Mouse (Mus musculus): ENCODE measurements at regions not wholly inside any gene's neighbourhood (a gene's known extent, or its start where the extent isn't known, plus 50 kb on each side); places are given as distances from the start of the nearest gene placed in this dataset.

DNA sequence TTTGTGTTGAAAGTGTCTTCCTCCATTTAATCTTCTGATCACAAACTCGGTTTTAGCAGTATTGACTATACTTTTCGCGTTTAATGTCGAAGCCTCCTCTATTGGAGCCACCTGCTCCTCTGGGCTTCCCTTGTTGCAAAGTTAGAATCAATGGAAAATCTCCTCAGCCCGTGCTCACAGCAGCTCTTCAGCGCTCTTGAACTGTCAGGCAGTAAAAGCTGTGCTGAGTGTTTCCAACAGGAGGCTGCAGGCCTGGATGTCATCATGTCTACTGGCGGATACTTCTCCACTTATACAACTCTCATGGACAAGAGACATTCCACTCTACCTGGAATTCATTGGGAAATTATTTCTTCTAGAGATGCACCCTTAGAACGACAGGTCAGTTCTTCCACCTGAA is 380.4 kb upstream of the Crim1 start:
- no peak for DNase-seq (ENCODE audit: low spot score in 2 of 2)

DNA sequence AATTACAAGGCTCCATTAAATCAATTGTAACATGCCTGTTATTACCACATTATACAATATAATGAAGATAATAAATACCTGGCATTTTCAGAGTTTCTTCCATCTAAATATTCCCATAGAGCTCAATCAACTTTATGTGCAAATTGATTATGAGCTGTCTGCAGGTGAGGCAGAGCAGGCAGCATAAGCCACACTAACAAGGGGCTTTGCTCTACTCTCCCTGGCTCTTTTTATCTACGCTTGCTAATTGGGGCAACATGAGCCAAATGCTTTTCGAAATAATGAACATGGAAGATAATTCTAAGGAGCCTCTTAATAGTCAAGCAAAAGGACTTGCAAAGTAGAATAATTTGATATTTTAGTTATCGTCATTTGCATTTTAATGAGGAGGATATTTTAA is 356.1 kb upstream of the Crim1 start:
- DNase-seq (ENCODE audit: low spot score in 2 of 2) = no peak

DNA sequence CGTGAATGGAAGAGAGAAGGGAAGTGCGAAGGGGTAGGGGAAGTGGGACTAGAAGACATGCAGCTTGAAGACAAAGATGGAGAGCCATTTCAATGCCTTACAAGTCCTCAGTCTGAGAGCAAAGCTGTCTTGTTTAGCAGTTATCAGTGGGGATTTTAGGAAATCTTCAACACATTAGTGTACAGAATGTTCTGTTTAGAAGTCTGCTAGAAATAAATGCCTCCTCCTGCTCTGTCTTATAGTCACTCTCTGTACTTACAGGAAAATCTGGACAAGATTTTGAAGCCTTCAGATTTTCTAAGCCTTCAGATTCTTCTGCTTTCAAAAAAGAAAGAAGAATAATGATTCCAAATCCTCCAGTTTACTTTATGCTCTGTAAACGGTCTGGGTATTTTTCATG is 325.6 kb upstream of the Crim1 start:
- DNase-seq (ENCODE audit: low spot score in 2 of 2) = no peak

DNA sequence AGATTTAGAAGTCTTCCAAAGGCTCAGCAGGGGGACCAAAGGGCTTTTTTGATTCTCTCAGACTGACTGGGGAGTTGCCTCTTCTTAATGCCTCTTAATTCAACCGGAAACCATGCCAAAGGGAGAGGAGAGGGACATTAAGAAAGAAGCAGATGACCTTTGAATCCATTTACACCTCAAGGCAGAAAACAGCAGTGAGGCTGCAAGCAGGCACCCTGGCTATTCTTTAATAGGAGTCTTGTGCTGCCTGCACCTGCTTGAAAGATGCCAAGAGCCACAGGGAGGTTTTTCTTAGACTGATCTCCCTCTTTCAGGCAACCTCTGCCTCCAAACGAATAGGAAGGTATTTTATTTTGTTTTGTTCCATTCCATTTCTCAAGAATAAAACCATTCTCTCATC is 323.0 kb upstream of the Crim1 start:
- DNase-seq (ENCODE audit: low spot score in 2 of 2) = no peak

DNA sequence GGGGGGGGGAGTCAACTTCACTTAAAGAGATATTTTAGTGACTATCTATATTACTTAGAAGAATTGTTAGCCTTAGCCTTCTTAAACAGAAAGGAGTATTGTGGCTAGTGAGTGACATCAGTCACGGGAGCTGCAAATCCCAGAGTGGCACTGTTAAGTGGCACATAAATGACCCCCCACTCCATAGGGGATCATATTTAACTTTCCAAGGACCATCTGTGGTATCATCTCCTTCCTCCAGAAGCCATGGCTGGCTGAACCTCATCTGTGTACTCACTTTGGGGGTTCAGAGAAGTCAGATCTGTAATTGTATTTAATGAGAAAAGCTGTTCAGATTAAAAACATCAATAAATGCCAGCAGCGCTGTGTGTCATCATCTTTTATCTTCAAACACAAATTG is 314.9 kb upstream of the Crim1 start:
- DNase-seq (ENCODE audit: low spot score in 2 of 2) = no peak

DNA sequence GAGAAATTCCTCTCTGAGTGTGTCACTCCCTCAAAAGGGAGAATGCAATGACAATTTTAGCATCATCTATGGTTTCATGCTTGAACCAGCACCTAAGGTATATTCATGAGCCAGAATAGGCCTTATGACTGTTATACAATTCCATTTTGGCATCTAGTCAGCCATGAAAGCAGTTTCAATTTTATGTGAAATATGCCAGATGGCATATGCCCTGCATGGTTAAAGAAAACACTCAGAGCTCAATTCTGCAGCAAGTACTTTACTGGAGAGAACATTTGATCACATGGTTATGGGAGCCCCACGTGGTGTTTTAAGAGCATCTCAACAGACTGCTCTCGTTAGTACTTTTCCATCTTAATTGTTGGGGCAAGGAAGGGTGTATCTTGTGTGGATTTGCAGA is 310.9 kb upstream of the Crim1 start:
- no peak for DNase-seq (ENCODE audit: low spot score in 2 of 2)

DNA sequence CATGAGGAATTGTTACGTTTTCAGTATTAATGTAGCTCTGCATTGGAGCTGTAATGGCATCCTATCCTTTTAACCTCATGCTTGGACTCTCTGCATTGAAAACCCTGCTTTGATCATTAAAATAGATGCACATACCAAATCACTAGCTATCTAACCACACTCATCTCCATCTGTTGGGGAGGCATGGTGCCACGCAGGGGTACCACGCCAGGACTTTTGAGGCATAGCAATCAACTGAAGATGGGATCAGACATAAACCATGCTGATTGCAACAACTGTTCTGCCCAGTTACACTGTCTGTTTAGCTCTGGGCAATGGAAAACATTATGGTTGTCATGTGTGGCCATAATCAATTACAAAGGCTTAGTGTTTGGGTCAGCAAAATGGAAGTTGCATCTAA is 295.6 kb upstream of the Crim1 start:
- peak in 1 of 2 experiments; percentile 46 for DNase-seq (ENCODE audit: low spot score in 2 of 2)

DNA sequence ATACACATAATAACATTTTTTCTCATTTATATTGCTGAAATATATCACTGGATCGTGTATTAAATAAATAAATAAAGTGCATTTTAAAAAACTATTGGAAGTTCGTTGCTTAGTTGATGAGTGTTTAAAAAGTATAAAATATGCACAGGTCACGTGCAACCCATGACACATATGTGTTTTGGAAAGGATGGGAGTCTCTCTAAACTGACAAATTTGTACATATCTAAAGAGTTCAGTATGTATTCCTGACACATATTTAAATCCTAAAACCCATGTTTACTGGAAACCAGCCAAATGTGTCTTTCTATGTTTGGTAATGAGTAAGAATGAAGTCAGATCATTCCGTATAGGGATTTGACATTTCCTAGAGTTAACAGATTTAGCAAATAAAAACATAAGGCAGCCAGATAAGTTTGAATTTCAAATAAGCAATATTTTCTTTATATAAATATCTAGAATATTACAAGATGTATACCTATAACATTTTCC is 286.0 kb upstream of the Crim1 start:
- DNase-seq (ENCODE audit: low spot score in 2 of 2) = no peak

DNA sequence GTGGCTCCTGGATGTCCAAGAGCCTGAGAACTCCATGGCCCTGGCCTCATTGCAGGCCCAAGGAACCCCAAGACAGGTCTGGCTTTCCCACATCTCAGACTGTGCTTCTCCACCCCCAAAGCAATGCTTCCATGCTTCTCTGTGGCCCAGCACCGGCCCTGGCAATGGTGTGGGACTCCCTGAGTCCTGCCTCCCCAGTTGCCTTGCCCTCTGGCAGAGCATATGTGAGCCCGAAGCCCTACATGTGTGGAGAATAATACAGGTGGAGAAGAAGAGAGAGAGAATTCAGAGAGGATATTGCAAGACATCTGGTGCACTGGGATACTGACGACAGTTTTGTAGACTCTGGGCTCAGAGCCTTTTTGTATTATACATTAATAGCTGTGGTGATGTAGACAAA is 269.8 kb upstream of the Crim1 start:
- no peak for DNase-seq (ENCODE audit: low spot score in 2 of 2)

DNA sequence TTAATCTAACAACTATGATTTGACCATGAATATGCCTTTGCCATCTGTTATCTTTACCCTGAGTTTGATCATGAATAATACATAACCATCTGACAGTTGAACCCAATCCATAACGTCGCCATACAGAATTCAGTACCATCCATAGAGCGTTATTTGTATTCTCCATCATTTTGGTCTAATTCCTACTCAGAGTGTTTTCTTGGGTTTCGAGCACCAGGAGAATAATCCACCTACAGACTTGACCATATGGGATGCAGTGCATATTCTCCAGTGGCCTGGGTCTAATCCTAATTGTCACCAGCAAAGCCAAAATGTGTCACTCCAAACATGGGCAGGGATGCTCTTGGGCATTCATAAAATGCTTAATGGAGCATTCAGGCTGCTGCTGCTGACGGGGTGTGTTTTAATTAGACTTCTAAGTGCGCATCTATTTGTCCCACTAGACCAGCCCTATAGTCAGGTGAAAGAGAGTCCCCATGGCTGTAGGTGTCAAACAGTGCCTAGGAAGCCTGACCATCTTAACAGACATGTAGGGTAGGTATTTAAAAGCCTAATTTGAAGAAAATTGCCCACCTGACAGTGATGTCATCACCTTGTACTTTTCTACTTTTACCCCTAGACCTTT is 269.0 kb upstream of the Crim1 start:
- peak in 1 of 2 experiments; percentile 15 for DNase-seq (ENCODE audit: low spot score in 2 of 2)

DNA sequence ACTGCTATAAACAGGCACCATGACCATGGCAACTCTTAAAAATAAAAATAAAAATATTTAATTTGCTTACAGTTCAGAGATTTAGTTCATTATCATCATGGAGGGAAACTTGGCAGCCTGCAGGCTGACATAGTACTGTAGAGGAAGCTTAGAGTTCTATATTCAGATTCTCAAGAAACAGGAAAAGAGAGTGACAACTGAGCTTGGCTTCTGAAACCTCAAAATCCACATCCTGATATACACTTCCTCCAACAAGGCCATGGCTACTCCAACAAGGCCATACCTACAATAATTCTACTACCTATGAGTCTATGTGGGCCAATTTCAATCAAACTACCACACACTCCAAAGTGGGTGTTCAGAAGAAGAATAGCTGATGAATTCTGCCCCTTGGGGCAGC is 266.9 kb upstream of the Crim1 start:
- no peak for DNase-seq (ENCODE audit: low spot score in 2 of 2)

DNA sequence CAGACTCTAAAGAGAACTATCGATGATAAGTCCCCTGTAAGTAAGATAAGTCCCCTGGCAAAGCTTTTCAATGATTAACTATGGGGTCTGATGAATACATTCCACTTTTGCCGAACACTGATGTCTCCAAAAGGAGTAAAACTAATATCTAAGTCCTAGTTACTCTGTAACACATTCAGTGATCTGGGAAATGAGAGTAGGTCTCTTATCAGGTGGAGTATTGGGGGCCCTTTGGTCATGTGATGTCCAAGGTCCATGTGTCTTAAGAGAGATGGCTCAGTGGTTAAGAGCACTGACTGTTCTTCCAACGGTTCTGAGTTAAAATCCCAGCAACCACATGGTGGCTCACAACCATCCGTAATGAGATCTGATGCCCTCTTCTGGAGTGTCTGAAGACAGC is 242.0 kb upstream of the Crim1 start:
- DNase-seq (ENCODE audit: low spot score in 2 of 2) = no peak

DNA sequence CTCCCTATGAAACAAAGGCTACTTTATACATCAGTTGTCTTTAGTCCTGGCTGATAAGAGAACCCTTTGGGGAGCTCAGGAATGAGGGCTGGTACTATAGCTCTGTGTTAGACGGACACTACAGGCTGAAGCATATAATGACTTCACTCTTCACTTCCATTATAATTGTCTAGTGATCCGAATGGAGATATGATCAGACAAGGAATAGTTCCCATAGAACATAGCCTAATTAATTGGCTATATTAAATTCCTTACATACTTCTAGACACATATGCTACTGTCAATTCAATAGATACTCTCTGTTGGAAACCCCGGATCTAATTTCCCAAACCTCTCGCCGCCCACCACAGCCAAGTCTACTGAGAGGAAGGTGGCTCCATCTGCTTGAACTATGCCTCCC is 238.8 kb upstream of the Crim1 start:
- no peak for DNase-seq (ENCODE audit: low spot score in 2 of 2)

DNA sequence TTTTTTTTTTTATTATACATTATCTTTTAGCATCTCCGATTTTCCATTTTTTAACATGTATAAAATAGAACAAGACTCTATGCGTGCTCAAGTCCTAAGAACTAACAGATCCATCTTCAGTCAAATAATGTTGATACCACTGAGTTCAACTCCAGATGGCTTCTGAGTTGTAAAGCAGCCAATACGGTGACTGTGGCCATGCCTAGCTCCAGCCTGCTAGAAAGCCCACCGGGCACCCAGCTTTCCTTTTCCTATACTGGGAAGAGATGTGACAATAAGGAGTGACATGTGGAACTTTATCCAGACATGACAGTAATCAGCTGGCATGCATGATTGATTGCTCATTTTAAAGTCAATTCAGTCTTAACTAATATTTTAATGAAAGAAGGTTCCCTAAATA is 236.7 kb upstream of the Crim1 start:
- no peak for DNase-seq (ENCODE audit: low spot score in 2 of 2)

DNA sequence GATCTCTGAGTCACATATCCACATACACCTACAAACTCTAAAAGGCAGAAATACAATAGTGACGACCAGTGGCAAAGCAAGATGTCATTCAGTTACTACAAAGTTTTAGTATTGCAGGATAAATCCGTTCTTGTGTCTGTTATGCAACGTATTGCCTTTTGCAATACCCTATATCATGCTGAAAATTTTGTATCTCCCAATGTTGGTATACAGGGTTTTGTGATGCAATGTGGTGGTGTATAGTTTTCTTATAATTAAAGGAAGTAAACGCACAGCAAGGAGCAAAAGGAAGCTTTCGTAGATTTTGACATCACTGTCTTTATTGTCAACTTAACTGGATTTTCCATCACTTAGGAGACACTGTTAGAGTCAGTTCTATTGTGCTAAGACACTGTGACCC is 231.5 kb upstream of the Crim1 start:
- no peak for DNase-seq (ENCODE audit: low spot score in 2 of 2)

DNA sequence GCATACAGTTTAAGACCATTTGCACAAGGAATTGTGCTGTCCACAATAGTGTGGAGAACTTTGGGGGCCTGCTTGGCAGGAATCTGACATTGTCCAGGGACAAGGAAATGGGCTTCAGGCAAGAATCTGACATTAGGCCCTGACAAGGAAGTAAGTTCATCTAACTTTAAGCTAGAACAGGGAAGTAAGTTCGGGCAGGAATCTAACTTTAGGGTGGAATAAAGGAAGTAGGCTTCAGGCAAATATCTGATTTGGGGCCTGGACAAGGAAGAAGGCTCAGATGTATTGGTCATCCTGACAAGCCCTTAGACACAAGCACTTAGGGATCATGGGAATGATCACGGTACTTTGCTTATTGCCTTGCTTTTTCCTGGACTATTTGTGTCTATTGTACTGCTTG is 230.9 kb upstream of the Crim1 start:
- DNase-seq (ENCODE audit: low spot score in 2 of 2) = no peak
